Mouse (Mus musculus): ENCODE data around the gene Gm826. TPM values are rescaled to one million over a fixed set of nuclear protein-coding genes. Genes with fewer than 3 reads are reported as not detected.

The Gm826 gene
- polyA plus RNA-seq, 1 experiment = 0.07 TPM

- TF ChIP-seq USF1 (IDR thresholded peaks at IDR 0.05; ENCODE audit: low read depth) (no peak), MYOD1 (IDR thresholded peaks at IDR 0.05; ENCODE audit: control insufficient read depth, insufficient read length, low read depth) (no peak), FOSL1 (IDR thresholded peaks at IDR 0.05; ENCODE audit: insufficient read depth, low read length, poor library complexity, severe bottlenecking) (no peak), MAX (IDR thresholded peaks at IDR 0.05) (no peak), CEBPB (IDR thresholded peaks at IDR 0.05; ENCODE audit: low read depth) (no peak), CTCF (IDR thresholded peaks at IDR 0.05; ENCODE audit: control insufficient read depth, insufficient read depth, insufficient read length) (no peak), MYOG (IDR thresholded peaks at IDR 0.05; ENCODE audit: control insufficient read depth, extremely low read depth, insufficient read length) (no peak)
- Histone ChIP-seq H3ac (ENCODE audit: control insufficient read depth, insufficient read length, low read depth) (no peak overlapping the region), H3K79me2 (ENCODE audit: control insufficient read depth, insufficient read depth) (no peaks in the 10 kb centered on the region), H3K79me3 (ENCODE audit: low read depth) (no peaks in the 10 kb centered on the region), H3K36me3 (ENCODE audit: control insufficient read depth, insufficient read depth) (no peaks in the 10 kb centered on the region), H3K4me3 (ENCODE audit: insufficient read depth, poor library complexity, severe bottlenecking) (no peak overlapping the region), H3K27me3 (ENCODE audit: control insufficient read depth, insufficient read depth, insufficient read length) (peaks cover 26% of the 10 kb centered on the region)
Observed at GRCm38 (mm10) chr2:160368422-160369357, 34.7 kb upstream of the Gm826 start.

DNA sequence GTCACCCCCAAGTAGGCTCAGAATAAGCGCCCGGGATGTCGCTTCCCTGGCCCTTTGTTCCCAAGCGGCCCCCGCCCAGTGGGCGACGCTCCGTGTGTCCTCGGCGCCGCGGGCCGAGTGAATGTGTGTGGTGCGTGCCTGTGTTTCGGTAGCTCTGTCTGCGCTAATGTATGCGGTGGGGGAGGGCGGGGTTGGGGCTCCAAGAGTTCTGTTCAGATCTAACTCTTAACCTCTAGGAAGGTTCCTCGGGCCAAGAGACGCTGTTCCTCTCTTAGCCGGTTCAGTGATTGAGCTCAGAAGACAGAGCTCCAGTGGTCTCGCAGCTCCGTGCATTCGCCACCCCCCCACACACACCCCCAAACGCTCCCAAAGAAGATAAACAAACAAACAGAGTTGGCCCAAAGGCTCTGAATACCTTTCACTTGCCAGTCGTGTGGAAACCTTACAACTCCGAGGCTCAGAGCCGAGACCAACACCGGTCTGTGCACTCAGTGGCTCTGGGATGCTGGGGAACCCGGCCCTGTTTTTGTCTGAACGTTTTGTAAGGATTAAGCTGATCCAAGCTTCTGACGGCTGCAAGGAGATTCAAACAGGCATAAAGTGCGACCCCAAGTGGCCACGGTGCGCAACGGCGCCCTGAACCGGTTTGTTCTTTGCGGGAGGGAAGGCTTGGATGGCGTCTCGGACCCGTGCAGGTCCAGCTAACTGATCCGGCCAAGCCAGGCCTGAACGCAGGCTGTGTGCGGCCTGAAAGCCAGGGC is 33.7 kb upstream of the Gm826 start:
- Histone ChIP-seq H3K36me3 (ENCODE audit: control insufficient read depth, insufficient read depth) (no peaks in the 10 kb centered on the region), H3K4me3 (ENCODE audit: insufficient read depth, poor library complexity, severe bottlenecking) (no peak overlapping the region), H3ac (ENCODE audit: control insufficient read depth, insufficient read length, low read depth) (no peak overlapping the region), H3K79me3 (ENCODE audit: low read depth) (no peaks in the 10 kb centered on the region), H3K27me3 (ENCODE audit: control insufficient read depth, insufficient read depth, insufficient read length) (peaks cover 26% of the 10 kb centered on the region), H3K79me2 (ENCODE audit: control insufficient read depth, insufficient read depth) (no peaks in the 10 kb centered on the region)
- TF ChIP-seq CTCF (IDR thresholded peaks at IDR 0.05; ENCODE audit: control insufficient read depth, insufficient read depth, insufficient read length) (peak; percentile 65), MYOD1 (IDR thresholded peaks at IDR 0.05; ENCODE audit: control insufficient read depth, insufficient read length, low read depth) (no peak)

DNA sequence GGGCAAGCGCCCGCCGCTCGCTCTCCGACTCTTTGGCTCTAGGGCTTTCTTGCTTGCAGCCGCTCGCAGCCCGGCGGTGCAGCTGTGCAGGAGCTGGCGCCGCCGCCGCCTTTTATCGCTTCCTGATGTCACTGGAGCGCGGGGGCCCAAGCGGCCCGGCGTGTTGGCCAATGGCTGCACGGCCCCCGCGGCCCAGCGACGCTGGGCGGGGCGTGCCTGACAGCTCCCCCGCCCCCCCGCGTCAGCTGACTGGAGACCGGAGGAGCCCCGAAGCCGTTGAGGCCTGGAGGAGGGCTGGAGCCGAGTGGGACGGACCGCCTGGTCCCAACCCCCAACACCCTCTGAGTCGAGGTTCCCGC is 33.0 kb upstream of the Gm826 start, which contains the start of gene Mafb:
Gene Mafb (minus strand): TSS at position 86 of the 359 bp plus-strand sequence.
- H3K79me2 ChIP-seq (ENCODE audit: control insufficient read depth, insufficient read depth) = no peaks in the 10 kb centered on the region
- peaks cover 26% of the 10 kb centered on the region for H3K27me3 ChIP-seq (ENCODE audit: control insufficient read depth, insufficient read depth, insufficient read length)
- H3K36me3 ChIP-seq (ENCODE audit: control insufficient read depth, insufficient read depth) = no peaks in the 10 kb centered on the region
- no peak within 1 kb of the TSS for H3ac ChIP-seq (ENCODE audit: control insufficient read depth, insufficient read length, low read depth)
- no peak for TF ChIP-seq MYOG (IDR thresholded peaks at IDR 0.05; ENCODE audit: control insufficient read depth, extremely low read depth, insufficient read length)
- no peak for TF ChIP-seq USF1 (IDR thresholded peaks at IDR 0.05; ENCODE audit: low read depth)
- no peak for TF ChIP-seq CEBPB (IDR thresholded peaks at IDR 0.05; ENCODE audit: low read depth)
- TF ChIP-seq MYOD1 (IDR thresholded peaks at IDR 0.05; ENCODE audit: control insufficient read depth, insufficient read length, low read depth) = no peak
- TF ChIP-seq CTCF (IDR thresholded peaks at IDR 0.05; ENCODE audit: control insufficient read depth, insufficient read depth, insufficient read length) = no peak
- no peaks in the 10 kb centered on the region for H3K79me3 ChIP-seq (ENCODE audit: low read depth)
- no peak within 1 kb of the TSS for H3K4me3 ChIP-seq (ENCODE audit: insufficient read depth, poor library complexity, severe bottlenecking)

DNA sequence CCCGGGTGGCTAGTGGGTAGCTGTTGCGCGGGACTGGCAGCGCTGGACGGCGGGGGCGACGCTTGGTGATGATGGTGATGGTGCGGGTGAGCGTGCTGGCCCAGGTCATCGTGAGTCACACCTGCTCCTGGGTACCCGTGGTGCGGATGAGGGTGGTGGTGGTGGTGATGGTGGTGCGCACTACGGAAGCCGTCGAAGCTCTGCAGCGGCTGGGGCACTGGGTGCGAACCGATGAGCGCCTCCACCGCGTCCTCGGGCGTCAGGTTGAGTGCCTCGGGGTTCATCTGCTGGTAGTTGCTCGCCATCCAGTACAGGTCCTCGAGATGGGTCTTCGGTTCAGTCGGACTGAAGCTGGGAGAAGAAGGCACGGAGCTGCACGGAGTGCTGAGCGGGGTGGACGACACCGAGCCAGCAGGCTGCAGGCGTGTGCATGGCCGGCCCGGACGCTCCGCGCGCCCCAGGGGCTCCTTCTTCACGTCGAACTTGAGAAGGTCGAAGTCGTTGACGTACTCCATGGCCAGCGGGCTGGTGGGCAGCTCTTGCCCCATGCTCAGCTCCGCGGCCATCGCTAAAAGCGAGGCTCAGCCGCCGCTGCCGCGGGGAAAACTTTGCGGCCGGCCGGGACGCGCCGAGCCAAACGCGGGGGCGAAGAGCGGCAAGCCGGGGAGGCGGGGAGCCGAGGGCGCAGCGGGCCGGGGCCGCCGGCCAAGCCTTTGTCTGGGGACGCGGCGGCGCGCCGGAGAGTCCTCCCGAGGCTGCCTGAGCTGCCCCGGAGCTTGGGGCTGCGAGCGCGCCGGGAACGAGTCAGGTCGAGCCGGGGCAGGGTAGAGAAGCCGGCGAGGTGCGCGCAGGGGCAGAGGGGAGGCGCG is 32.4 kb upstream of the Gm826 start:
- Histone ChIP-seq H3K27me3 (ENCODE audit: control insufficient read depth, insufficient read depth, insufficient read length) (peaks cover 31% of the 10 kb centered on the region), H3K36me3 (ENCODE audit: control insufficient read depth, insufficient read depth) (no peaks in the 10 kb centered on the region), H3ac (ENCODE audit: control insufficient read depth, insufficient read length, low read depth) (no peak overlapping the region), H3K4me3 (ENCODE audit: insufficient read depth, poor library complexity, severe bottlenecking) (no peak overlapping the region), H3K79me2 (ENCODE audit: control insufficient read depth, insufficient read depth) (no peaks in the 10 kb centered on the region), H3K79me3 (ENCODE audit: low read depth) (no peaks in the 10 kb centered on the region)
- TF ChIP-seq MYOG (IDR thresholded peaks at IDR 0.05; ENCODE audit: control insufficient read depth, extremely low read depth, insufficient read length) (no peak), CEBPB (IDR thresholded peaks at IDR 0.05; ENCODE audit: low read depth) (no peak), FOSL1 (IDR thresholded peaks at IDR 0.05; ENCODE audit: insufficient read depth, low read length, poor library complexity, severe bottlenecking) (no peak), CTCF (IDR thresholded peaks at IDR 0.05; ENCODE audit: control insufficient read depth, insufficient read depth, insufficient read length) (no peak), MAX (IDR thresholded peaks at IDR 0.05) (no peak), MYOD1 (IDR thresholded peaks at IDR 0.05; ENCODE audit: control insufficient read depth, insufficient read length, low read depth) (no peak), USF1 (IDR thresholded peaks at IDR 0.05; ENCODE audit: low read depth) (no peak)

GRCm38 (mm10) chr2:160365107-160365911 is 31.3 kb upstream of the Gm826 start:
- peaks cover 34% of the 10 kb centered on the region for H3K27me3 ChIP-seq (ENCODE audit: control insufficient read depth, insufficient read depth, insufficient read length)
- no peak overlapping the region for H3K4me3 ChIP-seq (ENCODE audit: insufficient read depth, poor library complexity, severe bottlenecking)
- TF ChIP-seq CEBPB (IDR thresholded peaks at IDR 0.05; ENCODE audit: low read depth) = no peak
- no peak overlapping the region for H3ac ChIP-seq (ENCODE audit: control insufficient read depth, insufficient read length, low read depth)
- no peaks in the 10 kb centered on the region for H3K79me3 ChIP-seq (ENCODE audit: low read depth)
- no peaks in the 10 kb centered on the region for H3K36me3 ChIP-seq (ENCODE audit: control insufficient read depth, insufficient read depth)
- no peaks in the 10 kb centered on the region for H3K79me2 ChIP-seq (ENCODE audit: control insufficient read depth, insufficient read depth)

Measured in C2C12 (cell line).